ENCODE assay signal across 9 mouse cellular contexts in the genomic region with DNA sequence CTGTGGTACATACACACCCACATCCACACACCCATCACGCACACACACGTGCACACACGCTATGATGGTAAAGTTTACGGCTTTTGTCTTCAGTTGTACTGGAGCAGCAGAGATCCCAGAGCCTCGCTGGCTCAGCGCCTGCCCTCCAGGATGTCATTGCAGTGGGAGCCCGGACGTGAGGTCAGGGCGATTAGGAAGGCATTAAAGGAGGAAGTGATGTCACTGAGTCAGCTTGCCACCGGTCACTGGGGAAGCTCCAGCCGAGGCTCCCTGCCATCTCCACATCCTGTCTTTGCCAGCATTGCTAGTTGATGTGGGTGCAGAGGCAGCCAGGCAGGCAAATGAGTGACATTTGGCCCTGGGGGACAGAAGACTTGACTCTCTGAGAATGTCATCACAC.
DNase-seq lines count a peak whose midpoint lies in the region; ATAC-seq and TF ChIP-seq lines count a peak whose summit lies in the region.
"Had no signal": no experiment of that assay in that cellular context is flagged by ENCODE, and none has a peak within 500 bp of the region (broad histone marks: within the 10 kb centered on the region; RNA-seq: fewer than 3 reads in every experiment).

No protein-coding gene starts in this region.

- TF ChIP-seq EP300 in stomach, postnatal 0 days (optimal IDR thresholded peaks at IDR 0.05) = no peak

- peaks cover 7% of the 10 kb centered on the region; the same call in 1 of the 2 replicates for H3K4me1 ChIP-seq in lung, embryonic 15.5 days
- H3K4me1 ChIP-seq in stomach, postnatal 0 days (replicated peaks; ENCODE audit: control insufficient read depth, insufficient read depth) = no peaks in the 10 kb centered on the region
- H3K4me1 ChIP-seq: embryonic facial prominence, embryonic 12.5 days had no signal

- no peak overlapping the region for H3K27ac ChIP-seq in lung, embryonic 15.5 days
- no peak overlapping the region for H3K27ac ChIP-seq in stomach, postnatal 0 days (replicated peaks)
- H3K27ac ChIP-seq: embryonic facial prominence, embryonic 12.5 days; neural tube, embryonic 12.5 days had no signal

- no peaks in the 10 kb centered on the region for H3K9me3 ChIP-seq in lung, embryonic 15.5 days
- no peaks in the 10 kb centered on the region for H3K9me3 ChIP-seq in stomach, postnatal 0 days (ENCODE audit: control insufficient read depth, low read length)
- H3K9me3 ChIP-seq: embryonic facial prominence, embryonic 12.5 days; neural tube, embryonic 12.5 days had no signal

- peak; percentile 30 to 53 for DNase-seq in adrenal gland, adult 18-20 months (ENCODE audit: low spot score in 2 of 2)
- peak; percentile 68 for DNase-seq in gastrocnemius, adult 18-20 months (ENCODE audit: low spot score)
- DNase-seq in stomach, postnatal 0 days (ENCODE audit: low spot score) = no peak
- DNase-seq in embryo, embryonic 10.5 days (ENCODE audit: low spot score) = no peak
- DNase-seq in cerebellum, postnatal 14 days = no peak

- ATAC-seq in inflammation-experienced regulatory T-cells, adult 6 months = peak; percentile 81
- peak; percentile 44; the same call in 1 of the 2 replicates for ATAC-seq in lung, embryonic 15.5 days (ENCODE audit: borderline replicate concordance, extremely low read depth, low FRiP score, low TSS enrichment)
- ATAC-seq in stomach, postnatal 0 days (ENCODE audit: low FRiP score, low TSS enrichment) = peak; percentile 19; the same call in 1 of the 2 replicates

- TF ChIP-seq CTCF in stomach, postnatal 0 days (IDR thresholded peaks at IDR 0.05; ENCODE audit: low read depth) = no peak

- no peak overlapping the region for H3K4me3 ChIP-seq in lung, embryonic 15.5 days
- no peak overlapping the region for H3K4me3 ChIP-seq in stomach, postnatal 0 days (ENCODE audit: low read depth, low read length)
- H3K4me3 ChIP-seq: embryonic facial prominence, embryonic 12.5 days; neural tube, embryonic 12.5 days had no signal

- H3K4me2 ChIP-seq in lung, embryonic 15.5 days = peak overlapping the region; percentile 27
- no peak overlapping the region for H3K4me2 ChIP-seq in stomach, postnatal 0 days (replicated peaks; ENCODE audit: low read depth)
- H3K4me2 ChIP-seq: embryonic facial prominence, embryonic 12.5 days; neural tube, embryonic 12.5 days had no signal

- H3K9ac ChIP-seq in lung, embryonic 15.5 days = no peak overlapping the region
- H3K9ac ChIP-seq in stomach, postnatal 0 days (ENCODE audit: low read length) = no peak overlapping the region; the same call in 1 of the 2 replicates
- H3K9ac ChIP-seq: embryonic facial prominence, embryonic 12.5 days; neural tube, embryonic 12.5 days had no signal

- 67% methylated on average over 11 of the region's 11 CpGs for WGBS in lung, embryonic 15.5 days
- 64% methylated on average over 11 of the region's 11 CpGs for WGBS in stomach, postnatal 0 days

- no peaks in the 10 kb centered on the region for H3K36me3 ChIP-seq in lung, embryonic 15.5 days
- no peaks in the 10 kb centered on the region for H3K36me3 ChIP-seq in stomach, postnatal 0 days (ENCODE audit: control insufficient read depth, insufficient read depth, low read length)
- H3K36me3 ChIP-seq: embryonic facial prominence, embryonic 12.5 days had no signal

- H3K27me3 ChIP-seq in lung, embryonic 15.5 days = no peaks in the 10 kb centered on the region
- no peaks in the 10 kb centered on the region for H3K27me3 ChIP-seq in stomach, postnatal 0 days (ENCODE audit: control insufficient read depth, insufficient read depth, low read length)
- H3K27me3 ChIP-seq: embryonic facial prominence, embryonic 12.5 days; neural tube, embryonic 12.5 days had no signal

Comparison
In these comparisons a context has a peak if more than half of its experiments do, and no peak if none do; other contexts are left out.
1. DNase-seq: peak in adrenal gland, adult 18-20 months (2 of 2) and gastrocnemius, adult 18-20 months (single experiment); none in stomach, postnatal 0 days (single experiment), embryo, embryonic 10.5 days (single experiment) and cerebellum, postnatal 14 days (0 of 2).
2. ATAC-seq: peak in every context shown above with its lines; median percentile 81 in inflammation-experienced regulatory T-cells, adult 6 months; 44 in lung, embryonic 15.5 days; 19 in stomach, postnatal 0 days.